Mouse (Mus musculus) heart, adult 8-10 months (tissue): ENCODE measurements around the gene Med27. TPM values are rescaled to one million over a fixed set of nuclear protein-coding genes. Genes with fewer than 3 reads are reported as not detected.
"Not testable (repeated sequence)": the region's sequence is repeated elsewhere in the genome, so short reads cannot be mapped to it uniquely, and the experiment has no call there.

Source experiments
- DNase-seq: peaks from one replicate; pipeline ENCODE4 v3.0.0; 2022; ENCODE audit warnings: low spot score
- total RNA-seq, 4 experiments: library from RNA; stranded (reverse); gene quantifications; 2 replicates each; pipeline ENCODE4 v1.2.4; 2022

Gene Med27
- total RNA-seq, 4 experiments from 2014 or later: 16.0 to 18.0 (median 17.8) TPM

DNA sequence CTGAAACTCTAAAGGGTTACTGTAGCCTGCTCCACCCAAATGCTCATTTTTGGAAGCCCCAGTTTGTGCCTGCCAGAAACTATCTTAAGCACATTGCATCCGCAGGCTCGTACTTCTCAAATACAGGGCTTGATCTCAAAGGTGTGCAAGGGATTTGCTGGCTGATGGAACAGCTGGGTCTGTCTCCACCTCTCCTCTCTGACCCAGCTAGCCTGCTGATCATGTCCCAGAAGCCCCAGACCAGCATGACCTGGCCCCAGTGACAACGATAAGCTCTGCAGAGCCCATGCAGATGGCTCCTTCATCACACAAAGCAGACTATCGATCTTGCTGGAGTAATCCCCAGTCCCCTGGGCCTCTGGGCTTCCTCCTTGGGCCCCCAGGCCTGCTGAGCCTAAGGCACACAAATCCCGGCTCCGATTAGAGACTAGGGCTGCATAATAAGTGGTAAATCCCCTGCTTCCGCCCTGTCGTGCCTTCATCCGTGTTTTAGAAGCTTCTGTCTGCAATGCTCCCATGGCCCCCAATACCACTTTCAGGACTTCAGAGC, 170.1 kb downstream of the Med27 start:
- DNase-seq: no peak

- DNase-seq: no peak
Observed at GRCm38 (mm10) chr2:29519402-29519801, 172.8 kb downstream of the Med27 start.

DNA sequence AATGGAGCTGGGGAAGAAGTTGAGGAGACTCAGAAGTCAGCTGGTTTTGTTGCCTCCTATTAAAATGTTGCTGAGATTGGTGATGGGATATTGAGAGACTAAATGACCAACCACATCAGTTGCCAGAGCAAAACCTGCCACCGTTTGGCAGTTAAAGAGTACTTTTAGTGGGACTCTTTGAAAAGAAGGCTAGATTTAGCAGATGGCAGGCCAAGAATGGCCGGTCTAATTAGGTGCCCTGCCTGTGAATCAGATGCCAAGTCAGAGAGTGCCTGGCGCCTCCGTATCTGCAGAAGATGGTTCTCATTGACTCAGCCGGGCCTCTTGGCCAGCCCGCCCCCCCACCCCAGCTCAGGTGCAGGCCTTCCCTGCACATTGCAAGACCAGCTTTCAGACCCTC, 173.6 kb downstream of the Med27 start:
- DNase-seq: no peak

DNA sequence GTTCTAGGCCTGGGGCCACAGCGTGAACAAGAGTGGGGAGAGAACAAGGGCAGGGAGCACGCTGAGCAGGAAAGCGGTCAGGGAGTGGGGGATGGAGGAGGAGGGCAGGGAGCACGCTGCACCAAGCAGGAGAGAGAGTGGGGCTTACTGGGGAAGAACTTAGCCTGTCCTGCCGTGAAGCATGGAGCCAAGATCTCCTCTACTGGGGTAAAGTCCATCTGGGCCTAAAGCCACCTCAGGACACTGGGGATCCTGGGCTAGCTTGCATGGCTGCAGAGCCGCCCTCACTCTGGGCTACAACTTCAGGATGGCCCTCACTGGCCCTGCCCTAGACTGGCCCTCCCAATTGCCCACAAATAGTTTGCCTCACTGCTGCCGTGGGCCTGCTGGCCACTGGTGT, 174.9 kb downstream of the Med27 start:
- DNase-seq: no peak

DNA sequence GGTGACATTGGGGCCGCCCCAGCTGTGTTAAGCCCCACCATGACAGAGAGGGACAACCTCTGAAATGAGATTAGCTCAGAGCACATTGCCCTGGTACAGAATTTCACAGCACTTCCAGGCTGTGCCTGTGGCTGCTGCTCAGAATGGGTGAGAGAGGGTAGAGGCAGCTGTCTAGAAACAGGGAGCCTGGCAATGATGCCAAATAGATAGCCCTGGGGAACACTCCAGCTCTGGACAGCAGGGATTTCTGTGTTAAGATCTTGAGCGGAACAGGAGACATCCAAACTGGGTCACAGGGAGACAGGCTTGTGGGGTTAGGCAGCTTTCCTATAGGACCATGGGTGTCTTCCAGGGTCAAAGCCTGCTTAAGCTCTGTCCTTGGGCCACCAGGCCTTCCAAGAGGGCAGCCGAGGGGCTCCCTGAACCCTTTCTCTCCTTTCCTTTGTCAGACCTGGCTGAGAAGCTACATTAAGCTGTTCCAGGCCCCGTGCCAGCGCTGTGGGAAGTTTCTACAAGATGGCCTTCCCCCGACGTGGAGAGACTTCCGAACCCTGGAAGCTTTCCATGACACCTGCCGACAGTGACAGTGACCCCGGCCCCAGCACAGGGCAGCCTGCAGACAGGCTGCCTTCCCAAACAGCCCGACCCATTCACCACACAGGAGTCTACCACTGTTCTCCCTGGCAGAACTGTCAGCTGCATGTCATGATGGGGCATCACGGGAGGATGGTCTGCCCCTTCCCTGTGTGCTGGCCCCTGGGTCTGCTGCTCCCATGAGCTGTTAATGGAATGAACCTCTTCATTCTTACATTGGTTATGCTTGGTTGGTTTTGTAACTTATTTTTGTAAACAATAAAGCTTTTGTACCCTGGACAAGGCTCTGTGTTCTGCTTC, 177.5 kb downstream of the Med27 start:
- no peak for DNase-seq

DNA sequence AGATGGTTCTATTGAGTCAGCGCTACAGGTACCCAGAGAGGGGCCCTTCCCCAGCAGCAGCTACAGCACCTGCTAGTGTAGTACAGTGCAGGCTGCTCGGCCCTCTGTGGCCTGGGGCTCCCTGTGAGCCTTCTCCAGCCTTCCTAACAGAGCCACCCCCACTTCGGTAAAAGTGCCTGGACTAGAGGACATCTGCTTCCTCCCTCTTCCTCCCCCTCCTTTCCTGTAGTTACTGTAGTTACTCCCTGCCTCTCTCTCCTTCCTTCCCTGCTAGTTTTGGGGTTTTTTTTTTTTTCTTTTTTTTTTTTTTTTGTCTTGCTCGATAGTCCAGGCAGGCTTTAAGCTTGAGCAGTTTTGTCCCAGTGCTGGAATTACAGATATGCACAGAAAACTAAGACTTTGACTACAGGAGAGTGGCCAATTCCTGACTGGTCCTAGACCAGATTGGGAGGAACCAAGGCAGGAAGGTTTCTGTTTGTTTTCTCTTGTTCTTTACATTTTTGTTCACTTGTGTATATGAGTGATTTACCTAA, 178.7 kb downstream of the Med27 start:
- no peak for DNase-seq

DNA sequence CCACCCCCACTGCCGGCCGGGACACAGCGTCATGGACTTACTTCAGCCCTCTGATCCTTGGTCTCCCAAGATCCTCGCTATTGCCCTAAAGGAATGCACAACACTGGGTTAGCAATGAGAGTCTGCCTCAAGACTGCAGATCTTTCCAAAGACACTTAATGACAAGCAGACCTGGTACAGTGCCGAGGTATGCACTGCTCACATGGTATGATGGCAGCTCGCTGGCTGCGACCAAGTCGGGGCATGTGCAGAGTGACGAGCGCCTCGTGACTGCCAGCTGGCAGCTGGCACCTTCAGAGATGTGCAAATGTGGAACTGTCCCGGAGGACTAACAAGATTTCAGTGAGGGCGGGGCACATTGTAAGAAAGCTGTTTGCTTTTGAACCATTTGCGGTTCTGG, 179.6 kb downstream of the Med27 start:
- peak; percentile 61 for DNase-seq

DNA sequence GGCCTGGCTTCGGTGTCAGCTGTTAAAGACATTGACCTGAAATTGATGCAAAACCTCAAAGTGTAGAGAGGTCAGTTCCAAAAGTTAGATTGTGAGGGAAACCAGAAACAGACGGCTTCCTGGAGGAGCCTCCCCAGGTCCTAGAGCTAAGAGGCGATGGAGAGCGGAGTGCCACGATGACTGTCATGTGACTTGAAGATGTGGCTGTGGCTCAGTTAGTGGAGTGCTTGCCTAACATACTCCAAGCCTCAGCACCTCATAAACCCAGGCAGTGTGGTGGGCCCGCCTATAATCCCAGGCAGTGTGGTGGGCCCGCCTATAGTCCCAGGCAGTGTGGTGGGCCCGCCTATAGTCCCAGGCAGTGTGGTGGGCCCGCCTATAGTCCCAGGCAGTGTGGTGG, 180.9 kb downstream of the Med27 start:
- not testable (repeated sequence) for DNase-seq

- no peak for DNase-seq
Observed at GRCm38 (mm10) chr2:29528811-29529210, 182.2 kb downstream of the Med27 start.

GRCm38 (mm10) chr2:29529788-29530187, 183.2 kb downstream of the Med27 start:
- not testable (repeated sequence) for DNase-seq

DNA sequence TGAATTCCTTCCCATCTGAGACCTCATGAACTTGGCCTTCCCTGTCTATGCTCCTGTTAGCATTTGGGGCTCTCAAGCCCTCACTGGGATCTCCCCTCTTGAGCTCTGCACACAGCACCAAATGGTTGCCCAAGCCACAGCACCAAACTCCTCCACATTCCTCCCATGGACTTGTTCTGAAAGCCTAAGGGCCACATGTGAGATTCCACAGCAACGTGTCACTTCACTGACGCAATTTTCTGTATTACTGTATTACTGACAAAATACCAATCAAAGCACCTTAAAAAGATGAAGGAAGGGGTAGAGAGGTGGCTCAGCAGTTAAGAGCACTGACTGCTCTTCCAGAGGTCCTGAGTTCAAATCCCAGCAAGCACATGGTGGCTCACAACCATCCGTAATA, 185.6 kb downstream of the Med27 start:
- no peak for DNase-seq

GRCm38 (mm10) chr2:29532921-29533320, 186.3 kb downstream of the Med27 start:
- DNase-seq: no peak

DNA sequence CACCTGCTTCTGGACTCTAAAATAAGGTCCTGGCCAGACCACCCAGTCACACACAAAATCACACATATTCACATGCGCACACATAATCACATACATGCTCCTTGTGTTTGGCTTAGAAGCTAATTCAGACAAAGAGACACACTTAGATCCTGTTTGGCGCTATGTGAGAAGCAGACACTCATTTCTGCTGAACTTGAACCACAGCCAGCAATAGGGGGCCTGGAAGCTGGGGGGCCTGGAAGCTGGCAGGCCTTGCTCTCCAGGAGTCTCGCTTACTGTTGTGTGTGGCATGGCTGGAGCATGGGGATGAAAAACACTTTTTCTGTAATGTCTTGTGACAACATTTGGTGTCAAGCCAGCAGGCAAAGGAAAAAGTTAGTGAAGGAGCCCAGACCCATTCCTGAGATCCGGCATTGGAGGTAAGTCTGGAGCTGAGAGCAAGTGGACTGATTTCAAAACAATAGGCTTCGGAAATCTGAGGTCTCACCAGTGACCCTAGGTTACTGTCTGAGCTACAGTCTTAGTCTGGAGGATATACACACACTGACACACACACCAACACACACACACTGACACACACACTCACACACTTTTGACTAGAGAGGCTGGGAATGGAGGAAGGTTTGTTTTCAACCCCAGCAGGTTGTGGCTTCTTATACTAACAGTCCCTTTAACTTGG, 189.1 kb downstream of the Med27 start:
- no peak for DNase-seq

DNA sequence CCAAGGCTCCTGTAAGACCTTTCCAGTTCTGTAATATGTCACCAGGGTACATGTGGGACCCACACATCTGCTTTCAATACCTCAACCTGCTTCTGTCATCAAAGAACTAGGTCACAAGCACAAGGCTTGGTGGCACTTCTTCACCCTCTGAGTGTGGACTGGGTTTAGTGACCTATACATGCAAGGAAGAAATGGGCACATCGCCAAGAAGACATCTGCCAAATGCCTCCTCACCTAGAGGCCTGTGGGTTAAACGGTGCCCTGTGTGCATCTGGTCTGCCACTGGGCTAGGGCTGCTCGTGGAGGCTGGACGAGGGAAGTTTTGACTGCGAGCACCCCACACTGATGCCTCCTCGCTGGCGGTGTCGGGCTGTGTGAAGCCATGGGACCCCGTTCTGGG, 189.9 kb downstream of the Med27 start:
- DNase-seq: no peak

- DNase-seq: no peak
Observed at GRCm38 (mm10) chr2:29537334-29537733, 190.7 kb downstream of the Med27 start.

DNA sequence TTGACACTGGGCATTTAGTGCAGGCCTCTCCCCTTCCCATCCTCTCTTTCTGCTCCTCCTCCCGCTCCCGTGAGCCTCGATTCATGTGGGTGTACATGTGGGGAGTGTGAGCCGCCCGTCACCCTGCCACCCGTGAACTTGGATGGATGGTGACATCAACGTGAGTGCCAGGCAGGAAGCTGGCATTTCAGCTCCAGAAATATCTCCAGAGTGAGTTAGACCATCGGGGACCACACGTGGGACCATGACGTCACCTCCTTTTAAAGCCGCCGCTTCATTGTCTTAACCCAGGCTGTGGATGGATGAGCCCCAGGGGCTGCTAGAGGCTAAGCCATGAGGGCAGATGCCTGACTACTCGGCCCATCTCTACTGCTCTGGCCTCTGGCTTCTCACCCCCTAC, 195.4 kb downstream of the Med27 start:
- no peak for DNase-seq

- DNase-seq: no peak
Observed at GRCm38 (mm10) chr2:29546571-29546970, 200.0 kb downstream of the Med27 start.

- DNase-seq: no peak
Observed at GRCm38 (mm10) chr2:29551816-29552585, 205.4 kb downstream of the Med27 start.

DNA sequence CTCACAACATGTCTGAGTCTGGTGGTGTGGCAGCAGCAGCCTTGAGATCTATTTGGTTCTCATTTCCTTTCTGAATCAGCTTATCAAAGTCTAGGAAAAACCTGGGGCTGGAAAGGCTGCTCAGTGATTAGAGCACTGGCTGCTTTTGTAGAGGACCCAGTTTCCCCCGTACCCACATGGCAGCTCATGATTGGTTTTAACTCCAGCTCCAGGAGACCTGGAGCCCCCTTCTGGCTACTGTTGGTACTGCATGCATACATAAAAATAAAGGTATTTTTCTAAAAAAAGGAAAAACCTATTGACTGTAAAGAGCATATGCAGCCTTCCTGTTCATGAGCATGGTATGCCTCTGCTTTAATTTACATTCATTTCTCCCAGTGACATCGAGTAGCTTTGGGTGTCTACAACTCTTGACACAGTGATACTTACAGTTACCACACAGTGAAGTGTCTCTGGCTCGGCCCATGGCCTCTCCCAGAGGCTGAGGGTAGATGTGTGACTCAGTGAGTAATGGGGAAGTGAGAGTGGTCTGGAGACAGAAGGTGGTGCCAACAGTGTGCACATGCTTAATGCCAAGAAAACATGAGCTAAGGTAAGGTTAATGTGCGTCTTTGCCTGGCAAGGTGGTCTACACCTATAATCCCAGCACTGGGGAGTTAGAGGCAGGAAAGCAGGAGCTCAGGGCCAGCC, 207.5 kb downstream of the Med27 start:
- DNase-seq: peak; percentile 26

GRCm38 (mm10) chr2:29558561-29558960, 211.9 kb downstream of the Med27 start:
- peak; percentile 47 for DNase-seq

DNA sequence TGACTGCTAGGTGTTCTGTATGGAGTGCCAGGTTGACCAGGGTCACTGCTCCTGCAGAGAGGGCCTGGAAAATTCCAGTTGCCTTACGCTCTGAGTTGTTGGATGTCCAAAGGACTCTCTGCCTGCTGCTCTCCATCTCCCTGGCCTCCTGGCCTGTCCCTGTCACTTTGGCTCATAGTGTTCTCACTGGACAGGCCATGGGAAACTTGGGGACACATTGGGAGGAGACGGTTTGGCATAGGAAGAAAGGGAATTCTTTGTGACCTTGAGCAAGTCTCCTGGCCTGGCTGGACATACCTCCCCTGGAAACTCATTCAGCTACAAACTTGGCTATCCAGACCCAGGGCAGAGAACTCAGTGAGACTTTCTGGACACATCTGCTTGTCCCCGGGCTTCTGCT, 213.3 kb downstream of the Med27 start:
- DNase-seq: no peak
